16 mouse cellular contexts compared by ENCODE assay signal in the genomic region with DNA sequence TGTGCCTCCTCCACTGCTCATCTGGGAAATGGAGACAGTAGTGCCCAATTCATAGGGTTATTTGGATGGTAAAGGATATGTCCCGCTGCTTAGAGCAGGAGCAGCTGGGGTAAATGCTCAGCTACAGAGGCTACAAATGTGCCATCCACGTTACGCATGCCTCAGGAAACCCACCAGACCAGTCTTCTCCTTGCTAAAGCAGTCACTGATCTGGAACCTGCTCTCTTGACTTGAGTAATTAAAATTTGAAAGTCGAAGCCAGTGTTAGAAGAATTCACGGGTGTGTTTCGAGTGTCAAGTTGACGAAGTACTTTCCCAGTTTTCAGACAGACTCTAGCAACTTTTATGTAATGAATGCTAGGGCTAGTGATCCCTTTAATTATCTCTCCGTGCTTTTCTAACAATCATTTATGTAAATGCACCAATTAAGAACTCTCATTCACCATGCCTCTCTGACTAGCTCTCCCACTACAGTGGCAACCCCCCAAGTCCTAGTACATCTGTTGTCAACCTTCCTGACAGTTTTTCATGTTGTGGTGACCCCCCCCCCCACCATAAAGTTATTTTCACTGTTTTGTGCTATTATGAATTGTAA.
DNase-seq lines count a peak whose midpoint lies in the region; ATAC-seq and TF ChIP-seq lines count a peak whose summit lies in the region.
"Had no signal": no experiment of that assay in that cellular context is flagged by ENCODE, and none has a peak within 500 bp of the region (broad histone marks: within the 10 kb centered on the region; RNA-seq: fewer than 3 reads in every experiment).

No protein-coding gene starts in this region.

- no peak for DNase-seq in hindbrain, embryonic 10.5 days (ENCODE audit: low spot score)
- DNase-seq in lung, adult 2 months, result no peak
- peak; percentile 84 for DNase-seq in forebrain, embryonic 14.5 days (ENCODE audit: low spot score)
- no peak for DNase-seq in right cerebral cortex, postnatal 10 days (ENCODE audit: low spot score in 2 of 2)
- DNase-seq in cerebellum, adult 11 months, result no peak
- DNase-seq: adrenal gland, postnatal 36 days; cerebellum, postnatal 25 days; gastrocnemius, postnatal 10 days; layer of hippocampus, postnatal 36 days; lung, adult 18-20 months; right cerebral cortex, postnatal 25 days; thymus, postnatal 4 days had no signal

- no peak overlapping the region for H3K27ac ChIP-seq in hindbrain, embryonic 15.5 days (replicated peaks)
- H3K27ac ChIP-seq in hindbrain, embryonic 10.5 days, result no peak overlapping the region
- peak overlapping the region; percentile 33; the same call in 1 of the 2 replicates for H3K27ac ChIP-seq in lung, embryonic 16.5 days (ENCODE audit: low read length)
- H3K27ac ChIP-seq in forebrain, embryonic 14.5 days (ENCODE audit: low read depth, low read length), result peak overlapping the region; percentile 83
- H3K27ac ChIP-seq in neural tube, embryonic 14.5 days (ENCODE audit: low read depth, low read length), result 0 out of 2 replicates have a peak overlapping the region, but pooled peaks have one; percentile 36

- TF ChIP-seq CTCF in lung, adult 2 months (IDR thresholded peaks at IDR 0.05; ENCODE audit: insufficient read depth, low read length), result no peak

- H3K9me3 ChIP-seq in hindbrain, embryonic 15.5 days, result 0 out of 2 replicates have a peak, but pooled peaks cover 5% of the 10 kb centered on the region
- peaks cover 8% of the 10 kb centered on the region; the same call in 1 of the 2 replicates for H3K9me3 ChIP-seq in hindbrain, embryonic 10.5 days
- H3K9me3 ChIP-seq in lung, embryonic 16.5 days (ENCODE audit: control insufficient read depth, low read length), result 0 out of 2 replicates have a peak, but pooled peaks cover 3% of the 10 kb centered on the region
- peaks cover 3% of the 10 kb centered on the region; the same call in 1 of the 2 replicates for H3K9me3 ChIP-seq in forebrain, embryonic 14.5 days (replicated peaks; ENCODE audit: control insufficient read depth, low read length)
- no peaks in the 10 kb centered on the region for H3K9me3 ChIP-seq in neural tube, embryonic 14.5 days (ENCODE audit: control insufficient read depth, low read length)

- no peaks in the 10 kb centered on the region for H3K27me3 ChIP-seq in hindbrain, embryonic 15.5 days
- H3K27me3 ChIP-seq in hindbrain, embryonic 10.5 days (ENCODE audit: insufficient read depth, poor library complexity, severe bottlenecking), result no peaks in the 10 kb centered on the region
- H3K27me3 ChIP-seq in lung, embryonic 16.5 days (ENCODE audit: control insufficient read depth, insufficient read depth, low read depth, low read length), result no peaks in the 10 kb centered on the region
- H3K27me3 ChIP-seq in forebrain, embryonic 14.5 days (replicated peaks; ENCODE audit: control insufficient read depth, insufficient read depth, low read length), result no peaks in the 10 kb centered on the region
- H3K27me3 ChIP-seq in neural tube, embryonic 14.5 days (ENCODE audit: control insufficient read depth, insufficient read depth, low read length), result no peaks in the 10 kb centered on the region

- no peaks in the 10 kb centered on the region for H3K36me3 ChIP-seq in hindbrain, embryonic 15.5 days
- no peaks in the 10 kb centered on the region for H3K36me3 ChIP-seq in hindbrain, embryonic 10.5 days
- peaks cover 4% of the 10 kb centered on the region; the same call in 1 of the 2 replicates for H3K36me3 ChIP-seq in lung, embryonic 16.5 days (ENCODE audit: control insufficient read depth, insufficient read depth, low read length)
- no peaks in the 10 kb centered on the region for H3K36me3 ChIP-seq in forebrain, embryonic 14.5 days (ENCODE audit: control insufficient read depth, insufficient read depth, low read length)
- no peaks in the 10 kb centered on the region for H3K36me3 ChIP-seq in neural tube, embryonic 14.5 days (ENCODE audit: control insufficient read depth, insufficient read depth, low read length)

- ATAC-seq in hindbrain, embryonic 15.5 days (ENCODE audit: low FRiP score, low read depth), result peak; percentile 58; the same call in 1 of the 2 replicates
- no peak for ATAC-seq in lung, embryonic 16.5 days (ENCODE audit: low read depth)
- peak; percentile 63 for ATAC-seq in forebrain, embryonic 14.5 days
- no peak for ATAC-seq in neural tube, embryonic 14.5 days (ENCODE audit: low read depth)
- ATAC-seq: activated CD4-positive, CD25-positive, alpha-beta regulatory T cell, adult 4 months had no signal

- H3K9ac ChIP-seq in hindbrain, embryonic 15.5 days, result no peak overlapping the region
- no peak overlapping the region for H3K9ac ChIP-seq in lung, embryonic 16.5 days (ENCODE audit: low read length)
- no peak overlapping the region for H3K9ac ChIP-seq in forebrain, embryonic 14.5 days (ENCODE audit: low read length)
- H3K9ac ChIP-seq in neural tube, embryonic 14.5 days (replicated peaks; ENCODE audit: low read depth, low read length), result no peak overlapping the region

- H3K4me2 ChIP-seq in hindbrain, embryonic 15.5 days, result no peak overlapping the region
- H3K4me2 ChIP-seq in lung, embryonic 16.5 days (ENCODE audit: low read depth, low read length), result no peak overlapping the region
- no peak overlapping the region for H3K4me2 ChIP-seq in forebrain, embryonic 14.5 days (ENCODE audit: low read length)
- H3K4me2 ChIP-seq in neural tube, embryonic 14.5 days (ENCODE audit: low read depth, low read length), result no peak overlapping the region

- no peak for TF ChIP-seq POLR2A in lung, adult 2 months (IDR thresholded peaks at IDR 0.05; ENCODE audit: borderline replicate concordance, extremely low read depth, low read depth, low read length)

- H3K4me3 ChIP-seq in hindbrain, embryonic 15.5 days, result no peak overlapping the region
- H3K4me3 ChIP-seq in hindbrain, embryonic 10.5 days, result no peak overlapping the region
- no peak overlapping the region for H3K4me3 ChIP-seq in lung, embryonic 16.5 days (ENCODE audit: low read length)
- no peak overlapping the region for H3K4me3 ChIP-seq in lung, adult 2 months (replicated peaks; ENCODE audit: extremely low read depth, low read depth, low read length)
- H3K4me3 ChIP-seq in forebrain, embryonic 14.5 days (ENCODE audit: low read depth, low read length), result no peak overlapping the region
- H3K4me3 ChIP-seq in neural tube, embryonic 14.5 days (ENCODE audit: low read depth, low read length), result no peak overlapping the region

- peaks cover 18% of the 10 kb centered on the region for H3K4me1 ChIP-seq in hindbrain, embryonic 15.5 days (replicated peaks)
- H3K4me1 ChIP-seq in hindbrain, embryonic 10.5 days (replicated peaks), result peaks cover 10% of the 10 kb centered on the region; the same call in 1 of the 2 replicates
- peaks cover 17% of the 10 kb centered on the region for H3K4me1 ChIP-seq in lung, embryonic 16.5 days (replicated peaks; ENCODE audit: control insufficient read depth, insufficient read depth, low read length)
- peaks cover 9% of the 10 kb centered on the region; the same call in 1 of the 2 replicates for H3K4me1 ChIP-seq in lung, adult 2 months (ENCODE audit: control insufficient read depth, insufficient read depth, low read length)
- H3K4me1 ChIP-seq in forebrain, embryonic 14.5 days (ENCODE audit: control insufficient read depth, insufficient read depth, low read length), result peaks cover 22% of the 10 kb centered on the region
- peaks cover 10% of the 10 kb centered on the region for H3K4me1 ChIP-seq in neural tube, embryonic 14.5 days (ENCODE audit: control insufficient read depth, insufficient read depth, low read length)

- WGBS in hindbrain, embryonic 15.5 days, result 50% methylated on average over 8 of the region's 8 CpGs
- 72% methylated on average over 8 of the region's 8 CpGs for WGBS in hindbrain, embryonic 10.5 days
- 61% methylated on average over 8 of the region's 8 CpGs for WGBS in lung, embryonic 16.5 days
- WGBS in lung, adult 2 months, result 63% methylated on average over 8 of the region's 8 CpGs
- 17% methylated on average over 8 of the region's 8 CpGs for WGBS in forebrain, embryonic 14.5 days
- WGBS in neural tube, embryonic 14.5 days, result 45% methylated on average over 8 of the region's 8 CpGs

Comparison
In these comparisons a context has a peak if more than half of its experiments do, and no peak if none do; other contexts are left out.
1. ATAC-seq: peak in hindbrain, embryonic 15.5 days (single experiment) and forebrain, embryonic 14.5 days (single experiment); none in lung, embryonic 16.5 days (single experiment) and neural tube, embryonic 14.5 days (single experiment).
2. H3K27ac ChIP-seq: peak in lung, embryonic 16.5 days (single experiment), forebrain, embryonic 14.5 days (single experiment) and neural tube, embryonic 14.5 days (single experiment); none in hindbrain, embryonic 15.5 days (single experiment) and hindbrain, embryonic 10.5 days (single experiment).